Mouse (Mus musculus): ENCODE data around the gene Spast.
A peak's percentile ranks its signal among the peaks of the same experiment; 100 is the strongest.
"Not testable (repeated sequence)": the region's sequence is repeated elsewhere in the genome, so short reads cannot be mapped to it uniquely, and the experiment has no call there.

The Spast gene

GRCm38 (mm10) chr17:74327195-74327594 lies 11.6 kb upstream of the Spast start:
- DNase-seq (ENCODE audit: low read depth, low spot score): not testable (repeated sequence)

GRCm38 (mm10) chr17:74328146-74328545 lies 10.6 kb upstream of the Spast start:
- DNase-seq (ENCODE audit: low read depth, low spot score): peak; percentile 55

- DNase-seq (ENCODE audit: low read depth, low spot score): no peak
Observed at GRCm38 (mm10) chr17:74331049-74331676, 7.6 kb upstream of the Spast start.

GRCm38 (mm10) chr17:74338225-74338931 lies 409 bp upstream of the Spast start:
- DNase-seq (ENCODE audit: low read depth, low spot score): peak; percentile 96

GRCm38 (mm10) chr17:74341151-74341550 lies 2.4 kb downstream of the Spast start:
- no peak for DNase-seq (ENCODE audit: low read depth, low spot score)

GRCm38 (mm10) chr17:74363592-74363991 lies 24.8 kb downstream of the Spast start:
- DNase-seq (ENCODE audit: low read depth, low spot score): no peak

- no peak for DNase-seq (ENCODE audit: low read depth, low spot score)
Observed at GRCm38 (mm10) chr17:74376916-74377315, 38.1 kb downstream of the Spast start.

GRCm38 (mm10) chr17:74386657-74387056 lies 47.9 kb downstream of the Spast start:
- DNase-seq (ENCODE audit: low read depth, low spot score): no peak

GRCm38 (mm10) chr17:74389847-74390246 lies 51.1 kb downstream of the Spast start:
- DNase-seq (ENCODE audit: low read depth, low spot score): no peak

GRCm38 (mm10) chr17:74394381-74394780 lies 55.6 kb downstream of the Spast start:
- no peak for DNase-seq (ENCODE audit: low read depth, low spot score)

GRCm38 (mm10) chr17:74394855-74395254 lies 56.1 kb downstream of the Spast start:
- no peak for DNase-seq (ENCODE audit: low read depth, low spot score)

GRCm38 (mm10) chr17:74395383-74396065 lies 56.7 kb downstream of the Spast start, which contains the start of gene Slc30a6:
Gene Slc30a6 (plus strand): TSS chr17:74395608.
- peak; percentile 95 for DNase-seq (ENCODE audit: low read depth, low spot score)

GRCm38 (mm10) chr17:74396766-74397165 lies 58.0 kb downstream of the Spast start:
- DNase-seq (ENCODE audit: low read depth, low spot score): no peak

GRCm38 (mm10) chr17:74397173-74397572 lies 58.4 kb downstream of the Spast start:
- no peak for DNase-seq (ENCODE audit: low read depth, low spot score)

GRCm38 (mm10) chr17:74402486-74403222 lies 63.9 kb downstream of the Spast start:
- DNase-seq (ENCODE audit: low read depth, low spot score): no peak

GRCm38 (mm10) chr17:74406487-74406886 lies 67.7 kb downstream of the Spast start:
- no peak for DNase-seq (ENCODE audit: low read depth, low spot score)

GRCm38 (mm10) chr17:74409722-74410121 lies 70.9 kb downstream of the Spast start:
- DNase-seq (ENCODE audit: low read depth, low spot score): no peak

GRCm38 (mm10) chr17:74413324-74413723 lies 74.5 kb downstream of the Spast start:
- no peak for DNase-seq (ENCODE audit: low read depth, low spot score)

GRCm38 (mm10) chr17:74414671-74415070 lies 75.9 kb downstream of the Spast start:
- no peak for DNase-seq (ENCODE audit: low read depth, low spot score)

- no peak for DNase-seq (ENCODE audit: low read depth, low spot score)
Observed at GRCm38 (mm10) chr17:74416841-74417360, 78.1 kb downstream of the Spast start.

GRCm38 (mm10) chr17:74418171-74418570 lies 79.4 kb downstream of the Spast start:
- DNase-seq (ENCODE audit: low read depth, low spot score): no peak

GRCm38 (mm10) chr17:74420656-74421055 lies 81.9 kb downstream of the Spast start:
- DNase-seq (ENCODE audit: low read depth, low spot score): no peak

All from forelimb bud, embryonic 11.5 days (tissue).